Mouse (Mus musculus): ENCODE data around the gene Pcbp4. TPM values are rescaled to one million over a fixed set of nuclear protein-coding genes. Genes with fewer than 3 reads are reported as not detected.

Gene Pcbp4
- polyA plus RNA-seq, 2 experiments = 88.0 to 238 TPM

- Histone ChIP-seq H3K27ac (replicated peaks; ENCODE audit: low read depth, low read length) (peak overlapping the region; percentile 81), H3K36me3 (ENCODE audit: control insufficient read depth, insufficient read depth, low read length) (no peaks in the 10 kb centered on the region; the same call in 1 of the 2 replicates), H3K4me3 (replicated peaks; ENCODE audit: low read length) (peak overlapping the region; percentile 71), H3K4me2 (replicated peaks; ENCODE audit: low read depth, low read length, severe bottlenecking) (peak overlapping the region; percentile 90), H3K9ac (ENCODE audit: low read depth, low read length, severe bottlenecking) (peak overlapping the region; percentile 70), H3K4me1 (ENCODE audit: control insufficient read depth, insufficient read depth, low read length) (peaks cover 59% of the 10 kb centered on the region), H3K9me3 (ENCODE audit: control insufficient read depth, low read length) (no peaks in the 10 kb centered on the region), H3K27me3 (ENCODE audit: control insufficient read depth, insufficient read depth, low read length) (no peaks in the 10 kb centered on the region)
- TF ChIP-seq POLR2A (IDR thresholded peaks at IDR 0.05; ENCODE audit: borderline replicate concordance, extremely low read depth, insufficient read depth, insufficient read length) = no peak
- DNase-seq (ENCODE audit: low spot score) (no peak), ATAC-seq (ENCODE audit: low FRiP score, low read depth) (peak; percentile 17)
- 2% methylated on average over 18 of the region's 20 CpGs for WGBS
Measured at GRCm38 (mm10) chr9:106454071-106454761, 1.1 kb downstream of the Pcbp4 start.

- peaks cover 55% of the 10 kb centered on the region for H3K4me1 ChIP-seq (ENCODE audit: control insufficient read depth, insufficient read depth, low read length)
- no peak for TF ChIP-seq POLR2A (IDR thresholded peaks at IDR 0.05; ENCODE audit: borderline replicate concordance, extremely low read depth, insufficient read depth, insufficient read length)
- ATAC-seq (ENCODE audit: low FRiP score, low read depth) (peak; percentile 31; the same call in 1 of the 2 replicates), DNase-seq (ENCODE audit: low spot score) (no peak)
- H3K9me3 ChIP-seq (ENCODE audit: control insufficient read depth, low read length) = no peaks in the 10 kb centered on the region
- H3K27ac ChIP-seq (replicated peaks; ENCODE audit: low read depth, low read length) = peak overlapping the region; percentile 81
- peak overlapping the region; percentile 71 for H3K4me3 ChIP-seq (replicated peaks; ENCODE audit: low read length)
- H3K27me3 ChIP-seq (ENCODE audit: control insufficient read depth, insufficient read depth, low read length) = no peaks in the 10 kb centered on the region
- peak overlapping the region; percentile 90 for H3K4me2 ChIP-seq (replicated peaks; ENCODE audit: low read depth, low read length, severe bottlenecking)
- WGBS = 3% methylated on average over 17 of the region's 17 CpGs
- H3K9ac ChIP-seq (ENCODE audit: low read depth, low read length, severe bottlenecking) = peak overlapping the region; percentile 70
- peaks cover 2% of the 10 kb centered on the region for H3K36me3 ChIP-seq (ENCODE audit: control insufficient read depth, insufficient read depth, low read length)
Measured at GRCm38 (mm10) chr9:106454888-106455681, 2.0 kb downstream of the Pcbp4 start.

GRCm38 (mm10) chr9:106456325-106457162, 3.5 kb downstream of the Pcbp4 start:
- Histone ChIP-seq H3K9me3 (ENCODE audit: control insufficient read depth, low read length) (no peaks in the 10 kb centered on the region), H3K4me1 (ENCODE audit: control insufficient read depth, insufficient read depth, low read length) (peaks cover 42% of the 10 kb centered on the region), H3K27ac (replicated peaks; ENCODE audit: low read depth, low read length) (peak overlapping the region; percentile 52; the same call in 1 of the 2 replicates), H3K9ac (ENCODE audit: low read depth, low read length, severe bottlenecking) (peak overlapping the region; percentile 70), H3K4me2 (replicated peaks; ENCODE audit: low read depth, low read length, severe bottlenecking) (peak overlapping the region; percentile 90), H3K4me3 (replicated peaks; ENCODE audit: low read length) (peak overlapping the region; percentile 71; the same call in 1 of the 2 replicates), H3K27me3 (ENCODE audit: control insufficient read depth, insufficient read depth, low read length) (no peaks in the 10 kb centered on the region), H3K36me3 (ENCODE audit: control insufficient read depth, insufficient read depth, low read length) (peaks cover 15% of the 10 kb centered on the region)
- ATAC-seq (ENCODE audit: low FRiP score, low read depth) = peak; percentile 42
- WGBS = 41% methylated on average over 14 of the region's 15 CpGs
- peak; percentile 56 for DNase-seq (ENCODE audit: low spot score)
- no peak for TF ChIP-seq POLR2A (IDR thresholded peaks at IDR 0.05; ENCODE audit: borderline replicate concordance, extremely low read depth, insufficient read depth, insufficient read length)

- no peaks in the 10 kb centered on the region for H3K27me3 ChIP-seq (ENCODE audit: control insufficient read depth, insufficient read depth, low read length)
- H3K9ac ChIP-seq (ENCODE audit: low read depth, low read length, severe bottlenecking) = peak overlapping the region; percentile 70
- no peak for DNase-seq (ENCODE audit: low spot score)
- peaks cover 42% of the 10 kb centered on the region for H3K4me1 ChIP-seq (ENCODE audit: control insufficient read depth, insufficient read depth, low read length)
- ATAC-seq (ENCODE audit: low FRiP score, low read depth) = 0 out of 2 replicates have a peak, but pooled peaks have one; percentile 0
- 0 out of 2 replicates have a peak overlapping the region, but pooled peaks have one; percentile 33 for H3K27ac ChIP-seq (replicated peaks; ENCODE audit: low read depth, low read length)
- peak overlapping the region; percentile 90 for H3K4me2 ChIP-seq (replicated peaks; ENCODE audit: low read depth, low read length, severe bottlenecking)
- H3K4me3 ChIP-seq (replicated peaks; ENCODE audit: low read length) = 0 out of 2 replicates have a peak overlapping the region, but pooled peaks have one; percentile 5
- H3K36me3 ChIP-seq (ENCODE audit: control insufficient read depth, insufficient read depth, low read length) = peaks cover 21% of the 10 kb centered on the region
- no peak for TF ChIP-seq POLR2A (IDR thresholded peaks at IDR 0.05; ENCODE audit: borderline replicate concordance, extremely low read depth, insufficient read depth, insufficient read length)
- 50% methylated on average over 9 of the region's 9 CpGs for WGBS
- no peaks in the 10 kb centered on the region for H3K9me3 ChIP-seq (ENCODE audit: control insufficient read depth, low read length)
Measured at GRCm38 (mm10) chr9:106457163-106457559, 4.1 kb downstream of the Pcbp4 start.
